Mouse (Mus musculus): ENCODE measurements around the gene Rasa3. TPM values are rescaled to one million over a fixed set of nuclear protein-coding genes. Genes with fewer than 3 reads are reported as not detected.
A peak's percentile ranks its signal among the peaks of the same experiment; 100 is the strongest.

The Rasa3 gene
- polyA plus RNA-seq, 1 experiment from 2014 or later: 14.0 TPM

GRCm38 (mm10) chr8:13595861-13596260, 81.5 kb downstream of the Rasa3 start:
- Histone ChIP-seq H3K4me3 (replicated peaks; ENCODE audit: low read depth, low read length) (no peak overlapping the region), H3K27ac (no peak overlapping the region), H3K4me1 (replicated peaks; ENCODE audit: insufficient read depth, low read length) (no peaks in the 10 kb centered on the region), H3K4me2 (ENCODE audit: low read length) (no peak overlapping the region), H3K9me3 (replicated peaks; ENCODE audit: low read length) (no peaks in the 10 kb centered on the region), H3K27me3 (ENCODE audit: insufficient read depth, low read length) (no peaks in the 10 kb centered on the region), H3K36me3 (ENCODE audit: insufficient read depth, low read length) (peaks cover 6% of the 10 kb centered on the region; the same call in 1 of the 2 replicates), H3K9ac (ENCODE audit: low read depth, low read length) (no peak overlapping the region)
- WGBS: 87% methylated on average over 6 of the region's 6 CpGs
- ATAC-seq (replicated peaks; ENCODE audit: low FRiP score, low read depth): no peak
- TF ChIP-seq CTCF (IDR thresholded peaks at IDR 0.05; ENCODE audit: low read depth): peak; percentile 18; the same call in 1 of the 2 replicates
- DNase-seq (ENCODE audit: low spot score): no peak

DNA sequence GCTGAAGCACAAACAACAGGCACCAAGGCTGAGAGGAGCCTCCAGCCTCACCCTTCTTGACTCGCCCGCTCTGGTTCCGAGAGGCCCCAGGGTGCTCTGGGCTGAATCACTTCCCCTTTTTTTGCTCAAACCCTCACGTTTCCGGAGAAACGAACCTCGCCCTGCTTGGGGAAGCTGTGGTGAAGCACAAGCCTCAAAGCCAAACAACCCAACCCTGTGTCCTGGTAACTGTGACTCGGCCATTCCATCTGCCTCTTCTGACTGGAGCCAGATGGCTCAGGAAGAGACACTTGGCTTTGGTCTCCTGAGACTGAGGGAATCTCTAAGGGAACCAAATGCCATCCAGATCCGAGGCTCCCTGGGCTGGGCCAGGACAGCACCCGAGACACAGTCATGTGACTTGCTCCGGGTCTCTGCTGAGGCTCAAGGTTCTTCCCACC, 82.5 kb downstream of the Rasa3 start:
- Histone ChIP-seq H3K27ac (no peak overlapping the region), H3K4me1 (replicated peaks; ENCODE audit: insufficient read depth, low read length) (no peaks in the 10 kb centered on the region), H3K4me2 (ENCODE audit: low read length) (no peak overlapping the region), H3K4me3 (replicated peaks; ENCODE audit: low read depth, low read length) (no peak overlapping the region), H3K9me3 (replicated peaks; ENCODE audit: low read length) (no peaks in the 10 kb centered on the region), H3K27me3 (ENCODE audit: insufficient read depth, low read length) (no peaks in the 10 kb centered on the region), H3K9ac (ENCODE audit: low read depth, low read length) (no peak overlapping the region), H3K36me3 (ENCODE audit: insufficient read depth, low read length) (peaks cover 6% of the 10 kb centered on the region; the same call in 1 of the 2 replicates)
- no peak for TF ChIP-seq CTCF (IDR thresholded peaks at IDR 0.05; ENCODE audit: low read depth)
- ATAC-seq (replicated peaks; ENCODE audit: low FRiP score, low read depth) (no peak), DNase-seq (ENCODE audit: low spot score) (no peak)
- WGBS: 68% methylated on average over 11 of the region's 11 CpGs

DNA sequence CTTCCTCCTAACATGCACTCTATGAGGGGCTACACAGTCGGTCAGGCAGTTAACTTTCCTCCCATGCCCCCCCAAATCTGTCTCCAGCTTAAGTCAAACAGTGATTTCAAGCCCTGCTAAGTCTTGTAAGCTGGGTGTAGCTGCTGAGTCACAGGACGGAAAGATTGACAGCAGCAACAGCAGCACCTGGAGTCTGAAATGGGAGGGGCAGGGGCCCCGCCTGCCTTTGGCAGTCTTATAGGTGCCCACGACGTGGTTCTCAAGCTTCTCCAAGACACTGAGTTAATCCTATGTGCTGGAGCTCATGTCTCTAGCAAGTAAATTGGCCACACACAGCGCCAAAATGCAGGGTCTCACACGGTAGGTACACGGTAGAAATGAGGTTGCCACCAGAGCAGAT, 84.1 kb downstream of the Rasa3 start:
- no peak overlapping the region for H3K4me2 ChIP-seq (ENCODE audit: low read length)
- H3K4me3 ChIP-seq (replicated peaks; ENCODE audit: low read depth, low read length): no peak overlapping the region
- 88% methylated on average over 8 of the region's 8 CpGs for WGBS
- DNase-seq (ENCODE audit: low spot score): no peak
- no peak for ATAC-seq (replicated peaks; ENCODE audit: low FRiP score, low read depth)
- no peak overlapping the region for H3K27ac ChIP-seq
- no peaks in the 10 kb centered on the region for H3K27me3 ChIP-seq (ENCODE audit: insufficient read depth, low read length)
- H3K4me1 ChIP-seq (replicated peaks; ENCODE audit: insufficient read depth, low read length): no peaks in the 10 kb centered on the region
- no peak for TF ChIP-seq CTCF (IDR thresholded peaks at IDR 0.05; ENCODE audit: low read depth)
- no peak overlapping the region for H3K9ac ChIP-seq (ENCODE audit: low read depth, low read length)
- H3K9me3 ChIP-seq (replicated peaks; ENCODE audit: low read length): no peaks in the 10 kb centered on the region
- H3K36me3 ChIP-seq (ENCODE audit: insufficient read depth, low read length): peaks cover 6% of the 10 kb centered on the region; the same call in 1 of the 2 replicates

GRCm38 (mm10) chr8:13591246-13591645, 86.2 kb downstream of the Rasa3 start:
- ATAC-seq (replicated peaks; ENCODE audit: low FRiP score, low read depth): no peak
- Histone ChIP-seq H3K36me3 (ENCODE audit: insufficient read depth, low read length) (no peaks in the 10 kb centered on the region), H3K4me2 (ENCODE audit: low read length) (no peak overlapping the region), H3K9ac (ENCODE audit: low read depth, low read length) (no peak overlapping the region), H3K4me3 (replicated peaks; ENCODE audit: low read depth, low read length) (no peak overlapping the region), H3K4me1 (replicated peaks; ENCODE audit: insufficient read depth, low read length) (no peaks in the 10 kb centered on the region), H3K27me3 (ENCODE audit: insufficient read depth, low read length) (no peaks in the 10 kb centered on the region), H3K9me3 (replicated peaks; ENCODE audit: low read length) (no peaks in the 10 kb centered on the region), H3K27ac (no peak overlapping the region)
- TF ChIP-seq CTCF (IDR thresholded peaks at IDR 0.05; ENCODE audit: low read depth): no peak
- 84% methylated on average over 6 of the region's 6 CpGs for WGBS
- DNase-seq (ENCODE audit: low spot score): no peak

DNA sequence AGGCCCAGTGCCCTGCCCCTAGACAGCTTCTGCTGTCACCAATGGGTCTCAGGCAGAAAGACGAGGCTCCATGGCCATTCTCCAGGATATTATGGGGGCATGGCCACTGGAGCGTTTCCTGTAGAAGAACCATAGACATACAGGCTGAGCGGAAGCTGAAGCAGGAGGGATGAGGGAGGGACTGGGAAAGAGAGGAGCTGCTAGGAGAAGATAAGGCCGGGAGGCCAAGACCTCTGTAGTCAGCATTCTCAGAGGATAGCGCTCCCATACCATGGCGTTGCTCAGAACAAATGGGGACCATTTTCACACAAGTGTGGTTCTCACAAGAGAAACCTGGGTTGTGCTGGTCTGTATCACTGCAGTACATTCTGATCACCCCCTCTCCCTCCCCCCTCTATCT, 88.3 kb downstream of the Rasa3 start:
- whole genome bisulfite sequencing: 62% methylated on average over 6 of the region's 6 CpGs
- no peak overlapping the region for H3K27ac ChIP-seq

DNA sequence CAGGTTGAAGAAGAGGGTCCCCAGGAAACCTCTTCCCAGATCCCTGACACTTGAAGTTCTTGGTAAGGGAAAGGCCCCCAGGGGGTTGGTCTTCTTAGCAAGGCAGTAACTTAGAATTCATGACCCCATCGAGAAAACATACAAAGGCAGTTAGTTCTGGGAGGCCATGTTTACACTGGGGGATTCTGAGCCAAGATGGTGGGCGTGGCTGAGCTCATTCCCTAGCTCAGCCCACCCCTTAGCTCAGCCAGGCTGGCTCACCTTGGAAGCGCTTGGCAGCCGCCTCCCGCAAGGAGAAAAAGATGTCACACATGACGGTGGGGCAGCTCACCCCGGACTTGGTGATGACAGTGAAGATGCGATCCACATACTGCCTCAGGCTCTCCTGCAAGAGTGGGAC, 92.8 kb downstream of the Rasa3 start:
- no peak overlapping the region for H3K4me3 ChIP-seq (replicated peaks; ENCODE audit: low read depth, low read length)
- no peaks in the 10 kb centered on the region for H3K27me3 ChIP-seq (ENCODE audit: insufficient read depth, low read length)
- no peak for TF ChIP-seq CTCF (IDR thresholded peaks at IDR 0.05; ENCODE audit: low read depth)
- H3K4me2 ChIP-seq (ENCODE audit: low read length): no peak overlapping the region
- H3K27ac ChIP-seq: no peak overlapping the region
- ATAC-seq (replicated peaks; ENCODE audit: low FRiP score, low read depth) (no peak), DNase-seq (ENCODE audit: low spot score) (no peak)
- H3K9me3 ChIP-seq (replicated peaks; ENCODE audit: low read length): no peaks in the 10 kb centered on the region
- H3K36me3 ChIP-seq (ENCODE audit: insufficient read depth, low read length): 0 out of 2 replicates have a peak, but pooled peaks cover 15% of the 10 kb centered on the region
- no peaks in the 10 kb centered on the region for H3K4me1 ChIP-seq (replicated peaks; ENCODE audit: insufficient read depth, low read length)
- H3K9ac ChIP-seq (ENCODE audit: low read depth, low read length): no peak overlapping the region
- 74% methylated on average over 8 of the region's 8 CpGs for WGBS

More for the DNA sequence above, 88.3 kb downstream of the Rasa3 start:
- H3K27me3 ChIP-seq (ENCODE audit: insufficient read depth, low read length): no peaks in the 10 kb centered on the region
- H3K4me1 ChIP-seq (replicated peaks; ENCODE audit: insufficient read depth, low read length): no peaks in the 10 kb centered on the region
- H3K9me3 ChIP-seq (replicated peaks; ENCODE audit: low read length): no peaks in the 10 kb centered on the region
- H3K36me3 ChIP-seq (ENCODE audit: insufficient read depth, low read length): 0 out of 2 replicates have a peak, but pooled peaks cover 2% of the 10 kb centered on the region
- H3K9ac ChIP-seq (ENCODE audit: low read depth, low read length): no peak overlapping the region
- no peak for TF ChIP-seq CTCF (IDR thresholded peaks at IDR 0.05; ENCODE audit: low read depth)
- no peak overlapping the region for H3K4me3 ChIP-seq (replicated peaks; ENCODE audit: low read depth, low read length)
- no peak overlapping the region for H3K4me2 ChIP-seq (ENCODE audit: low read length)
- DNase-seq (ENCODE audit: low spot score) (no peak), ATAC-seq (replicated peaks; ENCODE audit: low FRiP score, low read depth) (no peak)

DNA sequence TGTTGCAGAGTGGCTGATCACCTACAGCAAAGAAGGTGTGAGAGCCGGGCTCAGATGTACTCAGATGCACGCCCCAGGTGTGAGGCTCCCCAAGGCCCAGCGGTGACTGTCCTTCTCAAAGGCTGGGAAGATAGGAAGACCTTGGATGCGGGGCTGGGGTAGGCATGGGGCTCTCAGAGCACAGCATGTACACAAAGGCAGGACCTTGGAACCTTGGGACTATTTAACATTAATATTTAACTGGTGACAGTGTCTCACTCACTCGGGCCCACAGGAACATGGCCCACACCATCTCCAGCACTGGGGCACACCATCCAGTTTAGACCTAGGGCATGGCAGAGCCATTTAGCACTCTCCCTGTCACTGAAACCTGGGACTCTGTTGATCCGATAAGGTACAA, 99.5 kb downstream of the Rasa3 start:
- ATAC-seq (replicated peaks; ENCODE audit: low FRiP score, low read depth) (peak; percentile 84), DNase-seq (ENCODE audit: low spot score) (no peak)
- Histone ChIP-seq H3K9me3 (replicated peaks; ENCODE audit: low read length) (no peaks in the 10 kb centered on the region), H3K9ac (ENCODE audit: low read depth, low read length) (no peak overlapping the region), H3K36me3 (ENCODE audit: insufficient read depth, low read length) (0 out of 2 replicates have a peak, but pooled peaks cover 17% of the 10 kb centered on the region), H3K4me2 (ENCODE audit: low read length) (no peak overlapping the region), H3K4me3 (replicated peaks; ENCODE audit: low read depth, low read length) (no peak overlapping the region), H3K4me1 (replicated peaks; ENCODE audit: insufficient read depth, low read length) (no peaks in the 10 kb centered on the region), H3K27me3 (ENCODE audit: insufficient read depth, low read length) (no peaks in the 10 kb centered on the region), H3K27ac (no peak overlapping the region)
- no peak for TF ChIP-seq CTCF (IDR thresholded peaks at IDR 0.05; ENCODE audit: low read depth)
- 83% methylated on average over 6 of the region's 6 CpGs for WGBS

Data from kidney, postnatal 0 days (tissue).